Mouse (Mus musculus) lung, embryonic 15.5 days (tissue): ENCODE measurements at regions not wholly inside any gene's neighbourhood (a gene's known extent, or its start where the extent isn't known, plus 50 kb on each side); places are given as distances from the start of the nearest gene placed in this dataset.

Experiments
- ATAC-seq: fragments of 200-750 bp; cut with Nextera tagmentation; 2 replicates; pipeline ENCODE4 v1.8.0; 2017; ENCODE audit warnings: moderate number of reproducible peaks, borderline replicate concordance; ENCODE audit not compliant: low FRiP score, low TSS enrichment; ENCODE audit errors: extremely low read depth
- H3K27ac ChIP-seq: fragments of 300-500 bp; sonication (generic); 2 replicates; pipeline ENCODE4 v1.5.1; 2015; ENCODE audit warnings: moderate library complexity, mild to moderate bottlenecking, inconsistent platforms
- H3K27me3 ChIP-seq: fragments of 300-500 bp; sonication (generic); 2 replicates; pipeline ENCODE4 v1.6.1; 2015; ENCODE audit warnings: inconsistent platforms
- H3K36me3 ChIP-seq: fragments of 300-500 bp; sonication (generic); 2 replicates; pipeline ENCODE4 v1.6.1; 2015; ENCODE audit warnings: inconsistent platforms
- H3K4me1 ChIP-seq: fragments of 300-500 bp; sonication (generic); 2 replicates; pipeline ENCODE4 v1.6.1; 2015; ENCODE audit warnings: inconsistent platforms
- H3K4me2 ChIP-seq: fragments of 300-500 bp; sonication (generic); 2 replicates; pipeline ENCODE4 v1.6.1; 2015; ENCODE audit warnings: inconsistent platforms, mild to moderate bottlenecking, moderate library complexity
- H3K4me3 ChIP-seq: fragments of 300-500 bp; sonication (generic); 2 replicates; pipeline ENCODE4 v1.5.1; 2015; ENCODE audit warnings: mild to moderate bottlenecking, inconsistent platforms
- H3K9ac ChIP-seq: fragments of 300-500 bp; sonication (generic); 2 replicates; pipeline ENCODE4 v1.6.1; 2015; ENCODE audit warnings: inconsistent platforms
- H3K9me3 ChIP-seq: fragments of 300-500 bp; sonication (generic); 2 replicates; pipeline ENCODE4 v1.6.1; 2016; ENCODE audit warnings: inconsistent platforms
- WGBS: fragments of 180-500 bp; shearing (Covaris S2); methylation state at CpG from one replicate; pipeline ENCODE4 v1.1.7; 2015; 5-methylcytosine and 5-hydroxymethylcytosine counted together

DNA sequence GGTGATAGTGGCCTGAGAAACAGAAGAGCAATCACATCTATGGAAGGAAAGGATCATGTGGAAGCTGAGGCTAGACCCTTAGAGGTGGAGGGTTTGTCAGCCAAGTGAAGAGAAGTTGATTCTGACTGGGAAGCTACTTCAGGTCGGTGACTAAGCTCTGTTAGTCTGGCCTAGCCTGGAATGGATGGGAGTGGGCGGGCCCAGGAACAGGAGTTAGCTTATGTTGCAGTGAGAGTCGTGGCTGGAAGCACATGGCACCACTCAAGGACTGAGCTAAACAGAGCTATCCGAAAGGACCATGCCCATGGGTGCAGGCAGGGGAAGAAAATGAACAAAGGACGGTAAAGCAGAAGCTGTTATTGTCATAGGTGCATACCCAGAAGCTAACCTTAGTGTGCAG is 199.6 kb upstream of the Klf12 start:
- H3K9ac ChIP-seq, result no peak overlapping the region
- H3K4me3 ChIP-seq, result no peak overlapping the region
- H3K27me3 ChIP-seq, result no peaks in the 10 kb centered on the region
- no peaks in the 10 kb centered on the region for H3K9me3 ChIP-seq
- no peak overlapping the region for H3K4me2 ChIP-seq
- no peak for ATAC-seq
- no peaks in the 10 kb centered on the region for H3K4me1 ChIP-seq
- 68% methylated on average over 5 of the region's 5 CpGs for WGBS
- H3K27ac ChIP-seq, result no peak overlapping the region
- H3K36me3 ChIP-seq, result no peaks in the 10 kb centered on the region

DNA sequence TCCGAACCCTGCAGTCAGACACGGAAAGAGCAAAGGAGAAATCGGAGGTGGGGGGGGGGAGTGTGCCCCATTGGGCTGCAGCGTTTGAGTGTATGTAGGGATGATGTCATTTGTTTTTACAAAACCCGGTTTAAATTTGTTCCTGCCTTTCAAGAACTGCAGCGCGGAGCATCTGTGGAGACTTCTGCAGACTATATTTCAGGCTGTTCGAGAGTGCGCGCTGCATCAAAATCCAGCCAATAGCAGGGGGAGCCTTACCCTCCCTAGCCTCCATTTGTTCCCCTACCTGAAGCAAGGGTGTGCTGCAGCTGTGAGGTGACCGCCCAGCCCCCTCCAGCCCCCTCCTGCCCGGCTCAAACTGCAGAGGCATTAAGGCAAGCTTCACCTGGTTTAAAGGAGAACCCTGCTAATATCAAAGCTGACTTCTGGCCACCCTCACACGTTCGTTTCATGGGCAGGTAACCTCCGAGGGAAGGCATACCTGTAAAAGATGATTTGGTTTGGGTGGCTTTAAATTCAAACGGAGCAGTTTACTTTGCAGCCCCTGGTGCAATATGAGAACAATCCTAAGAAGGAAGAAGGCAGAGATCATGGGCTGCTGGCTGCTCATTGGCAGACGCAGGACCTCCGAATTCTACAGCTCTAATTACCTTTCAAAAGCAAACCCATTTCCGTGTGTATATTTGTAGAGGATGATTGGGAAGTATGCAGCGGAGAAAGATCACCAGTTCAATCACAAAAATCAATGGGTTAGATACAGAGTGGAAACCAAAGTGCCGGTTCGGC is 193.3 kb upstream of the Klf12 start:
- Histone ChIP-seq H3K4me2 (peak overlapping the region; percentile 74), H3K36me3 (no peaks in the 10 kb centered on the region), H3K9ac (0 out of 2 replicates have a peak overlapping the region, but pooled peaks have one; percentile 14), H3K27me3 (no peaks in the 10 kb centered on the region), H3K4me1 (peaks cover 3% of the 10 kb centered on the region; the same call in 1 of the 2 replicates), H3K27ac (no peak overlapping the region), H3K9me3 (no peaks in the 10 kb centered on the region), H3K4me3 (peak overlapping the region; percentile 36)
- peak; percentile 85; the same call in 1 of the 2 replicates for ATAC-seq
- 6% methylated on average over 22 of the region's 22 CpGs for WGBS

DNA sequence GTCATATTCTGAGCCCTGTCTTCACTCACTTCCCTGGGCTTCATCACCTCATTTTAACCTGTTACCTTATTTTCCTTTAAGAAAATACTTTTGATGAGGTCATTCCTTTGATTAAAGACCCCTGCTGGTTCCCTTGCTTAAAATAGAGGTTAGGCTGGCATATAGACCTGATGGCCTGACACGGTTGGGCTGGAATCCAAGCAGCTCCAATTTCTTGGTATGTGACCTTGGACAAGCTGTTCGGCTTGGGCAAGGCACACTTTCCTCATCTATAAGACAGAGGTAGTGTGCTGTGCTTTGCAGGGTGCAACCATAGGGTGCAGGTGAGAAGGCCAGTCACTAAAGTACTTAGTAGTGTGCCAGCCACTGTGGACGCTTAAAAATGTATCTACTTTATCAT is 183.8 kb upstream of the Klf12 start:
- Histone ChIP-seq H3K9me3 (no peaks in the 10 kb centered on the region), H3K4me1 (no peaks in the 10 kb centered on the region), H3K27ac (no peak overlapping the region), H3K36me3 (no peaks in the 10 kb centered on the region), H3K4me3 (no peak overlapping the region), H3K27me3 (no peaks in the 10 kb centered on the region), H3K4me2 (no peak overlapping the region), H3K9ac (no peak overlapping the region)
- WGBS, result 69% methylated on average over 3 of the region's 3 CpGs
- no peak for ATAC-seq

DNA sequence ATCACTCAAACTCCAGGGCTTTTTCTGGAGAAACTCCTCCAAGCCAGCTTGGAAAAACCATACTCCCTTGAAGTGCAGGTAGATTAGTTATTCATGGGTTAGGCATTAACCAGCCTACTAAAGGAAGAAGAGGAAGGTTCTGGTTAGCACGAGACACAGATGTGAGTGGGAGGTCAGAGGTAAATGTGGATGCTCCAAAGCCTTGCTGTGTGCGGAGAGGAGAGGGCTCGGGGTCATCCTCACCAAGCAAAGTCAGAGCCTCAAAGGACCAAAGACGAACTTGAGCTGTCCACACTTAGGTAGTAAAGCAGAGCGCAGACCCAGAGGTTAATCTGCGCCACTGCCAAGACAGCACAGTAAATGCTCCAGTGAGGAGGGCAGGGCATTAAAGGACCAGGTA is 177.8 kb upstream of the Klf12 start:
- H3K9ac ChIP-seq, result no peak overlapping the region
- no peak overlapping the region for H3K27ac ChIP-seq
- no peaks in the 10 kb centered on the region for H3K36me3 ChIP-seq
- no peaks in the 10 kb centered on the region for H3K9me3 ChIP-seq
- no peak for ATAC-seq
- H3K4me2 ChIP-seq, result no peak overlapping the region
- no peaks in the 10 kb centered on the region for H3K27me3 ChIP-seq
- 73% methylated on average over 6 of the region's 6 CpGs for WGBS
- H3K4me3 ChIP-seq, result no peak overlapping the region
- H3K4me1 ChIP-seq, result peaks cover 35% of the 10 kb centered on the region

DNA sequence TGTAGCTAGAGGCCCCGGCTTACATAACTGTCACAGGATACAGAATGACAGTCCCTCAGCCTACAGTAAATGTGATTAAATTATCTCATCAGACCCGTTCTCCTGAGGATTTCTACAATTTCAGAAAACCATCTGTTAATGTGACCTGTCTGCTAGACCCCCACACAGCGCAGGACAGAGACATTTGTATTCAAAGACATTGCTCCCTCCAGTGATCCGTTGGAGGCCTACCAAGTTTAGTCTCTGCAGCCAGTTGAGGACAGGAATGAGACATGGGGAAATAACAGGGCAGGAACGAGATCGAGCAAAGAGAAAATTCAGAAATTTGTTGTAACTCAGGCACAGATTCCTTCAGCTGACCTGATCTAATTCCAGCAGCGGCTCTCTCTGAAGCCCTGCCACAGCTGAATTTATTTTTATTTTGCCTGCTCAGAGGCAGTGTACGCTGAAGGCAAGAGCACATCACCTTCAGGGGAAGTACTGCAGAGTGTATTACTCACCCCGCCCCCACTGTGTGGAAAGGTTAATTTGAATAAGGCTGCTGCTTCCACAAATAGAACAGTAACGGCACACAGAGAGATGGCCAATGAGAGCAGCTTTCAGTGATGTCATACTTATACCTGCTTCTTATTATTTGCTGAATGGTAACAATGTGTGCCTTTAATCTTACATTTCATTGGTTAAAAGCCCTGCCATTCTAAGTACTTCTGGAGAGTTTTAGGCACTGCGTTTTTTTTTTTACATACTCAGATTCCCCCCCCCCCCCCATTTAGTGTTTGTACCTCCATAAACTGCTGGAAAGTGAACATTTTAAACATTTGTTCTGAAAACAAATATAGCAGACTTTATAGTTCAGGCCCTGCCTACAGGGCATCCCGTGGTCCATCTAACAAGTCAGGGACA is 176.9 kb upstream of the Klf12 start:
- ATAC-seq, result peak; percentile 76; the same call in 1 of the 2 replicates
- Histone ChIP-seq H3K27ac (no peak overlapping the region), H3K9ac (no peak overlapping the region), H3K4me3 (no peak overlapping the region), H3K4me2 (no peak overlapping the region), H3K36me3 (no peaks in the 10 kb centered on the region), H3K9me3 (no peaks in the 10 kb centered on the region), H3K4me1 (peaks cover 35% of the 10 kb centered on the region), H3K27me3 (no peaks in the 10 kb centered on the region)
- WGBS, result 35% methylated on average over 12 of the region's 12 CpGs

DNA sequence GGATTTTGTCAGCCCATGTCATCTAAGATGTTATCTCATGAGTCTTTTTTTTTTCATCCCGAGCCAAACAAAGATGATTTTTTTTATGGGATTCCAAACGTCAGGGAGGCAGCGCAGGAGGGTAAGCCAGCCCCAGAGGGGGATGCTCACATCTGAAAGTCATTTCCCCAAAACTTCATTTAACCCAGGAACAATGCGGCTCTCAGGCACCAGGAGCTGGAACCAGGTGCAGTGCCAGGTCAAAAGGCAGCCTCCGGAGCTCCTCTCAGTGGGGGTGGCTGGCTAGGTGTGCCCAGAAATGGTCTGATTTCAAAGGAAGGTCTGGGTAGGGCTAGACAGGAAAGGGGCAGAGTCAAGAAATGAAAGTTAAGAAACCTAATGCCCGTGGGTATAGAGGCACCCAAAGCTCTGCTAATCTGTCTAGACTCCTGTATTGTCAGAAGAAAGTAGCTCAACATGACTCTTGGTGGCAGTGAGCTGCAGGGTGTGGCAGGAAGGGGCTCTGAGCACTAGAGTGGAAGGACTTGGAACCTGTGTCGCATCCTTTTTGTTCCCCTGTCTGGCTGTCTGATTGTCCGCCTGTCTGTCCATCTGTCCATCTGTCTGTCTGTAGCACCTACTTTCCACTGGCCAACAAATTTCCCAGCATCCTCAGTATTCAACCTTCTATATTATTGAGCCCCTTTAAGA is 175.3 kb upstream of the Klf12 start:
- H3K9me3 ChIP-seq, result no peaks in the 10 kb centered on the region
- peaks cover 35% of the 10 kb centered on the region for H3K4me1 ChIP-seq
- H3K4me3 ChIP-seq, result no peak overlapping the region
- H3K4me2 ChIP-seq, result peak overlapping the region; percentile 36; the same call in 1 of the 2 replicates
- H3K27ac ChIP-seq, result no peak overlapping the region
- H3K9ac ChIP-seq, result no peak overlapping the region
- WGBS, result 28% methylated on average over 8 of the region's 8 CpGs
- no peaks in the 10 kb centered on the region for H3K36me3 ChIP-seq
- no peak for ATAC-seq
- no peaks in the 10 kb centered on the region for H3K27me3 ChIP-seq

DNA sequence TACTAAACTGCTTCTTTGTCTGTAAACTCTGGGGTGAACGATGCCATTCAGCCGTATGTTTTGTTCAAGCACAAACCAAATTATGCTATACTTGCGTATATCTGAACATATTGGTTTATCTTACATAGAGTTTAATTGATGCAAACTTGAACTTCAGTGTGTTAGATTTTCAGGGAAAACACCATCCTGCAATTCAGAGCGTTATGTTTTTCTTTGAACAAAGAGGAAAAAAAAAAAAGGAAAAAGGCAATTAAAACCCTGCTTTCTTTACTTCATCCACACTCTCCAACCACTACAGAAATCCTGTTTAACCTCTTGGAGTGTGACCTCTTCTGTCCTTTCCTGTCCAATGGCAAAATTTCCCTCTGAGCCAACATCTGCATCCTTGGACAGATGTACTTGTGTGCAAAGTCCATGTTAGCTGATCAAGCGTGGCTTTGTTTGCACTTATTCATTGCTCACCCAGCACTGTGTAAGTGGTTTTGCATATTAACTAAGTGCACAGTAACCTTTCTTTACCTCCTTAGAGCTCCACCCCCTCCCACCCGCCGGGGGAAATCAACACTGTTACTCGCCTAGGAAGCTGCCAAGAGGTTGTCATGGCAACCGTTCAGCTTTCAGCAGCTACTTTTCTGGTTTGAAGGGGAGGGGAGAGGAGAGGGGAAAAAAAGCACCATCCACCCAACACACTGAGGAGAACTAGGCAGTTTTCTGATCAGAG is 174.4 kb upstream of the Klf12 start:
- no peak overlapping the region for H3K4me3 ChIP-seq
- H3K27me3 ChIP-seq, result no peaks in the 10 kb centered on the region
- no peaks in the 10 kb centered on the region for H3K36me3 ChIP-seq
- 20% methylated on average over 9 of the region's 9 CpGs for WGBS
- peak overlapping the region; percentile 36; the same call in 1 of the 2 replicates for H3K4me2 ChIP-seq
- no peaks in the 10 kb centered on the region for H3K9me3 ChIP-seq
- H3K9ac ChIP-seq, result no peak overlapping the region
- no peak overlapping the region for H3K27ac ChIP-seq
- peaks cover 35% of the 10 kb centered on the region for H3K4me1 ChIP-seq
- ATAC-seq, result peak; percentile 86

DNA sequence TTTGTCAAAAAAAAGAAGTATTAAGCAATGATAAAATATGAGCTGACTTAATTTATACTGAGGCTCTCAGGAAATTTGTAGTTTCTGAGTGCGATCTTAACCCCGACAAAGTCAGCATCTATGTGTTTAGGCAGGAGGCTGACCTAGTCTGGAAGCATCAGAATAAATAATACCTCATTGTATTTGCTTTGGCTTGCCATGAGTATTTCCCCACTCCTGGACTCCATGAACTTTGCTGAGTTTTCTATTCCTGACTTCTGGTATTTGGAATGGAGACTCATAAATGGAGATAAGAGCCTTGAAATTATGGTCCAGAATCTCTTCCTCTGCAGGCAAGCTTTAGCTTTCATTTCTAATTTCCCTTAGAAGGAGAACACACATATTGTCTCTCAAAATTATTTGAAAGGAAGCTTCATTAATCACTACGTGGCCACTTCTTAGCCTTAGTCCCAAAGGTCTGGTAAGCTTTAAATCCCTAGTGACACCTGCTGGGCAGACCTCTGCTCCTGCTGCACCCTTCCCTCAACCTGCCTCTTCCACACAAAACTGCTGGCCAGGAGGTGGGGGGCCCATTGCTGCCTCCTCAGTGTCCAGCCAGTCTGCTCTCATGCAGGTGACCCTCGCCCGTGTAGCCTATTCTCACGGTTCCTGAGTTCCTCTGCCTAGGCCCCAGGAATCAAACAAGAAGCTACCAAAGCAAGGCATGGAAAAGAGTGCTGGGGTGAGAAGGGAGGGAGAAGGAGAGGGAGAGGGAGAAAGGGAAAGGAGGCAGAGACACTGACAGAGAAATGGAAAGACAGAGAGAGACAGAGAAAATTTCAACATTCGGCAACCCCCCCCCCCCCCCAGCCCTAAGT is 173.6 kb upstream of the Klf12 start:
- Histone ChIP-seq H3K4me3 (no peak overlapping the region), H3K4me2 (no peak overlapping the region), H3K36me3 (no peaks in the 10 kb centered on the region), H3K9ac (no peak overlapping the region), H3K4me1 (peaks cover 35% of the 10 kb centered on the region), H3K27ac (no peak overlapping the region), H3K27me3 (no peaks in the 10 kb centered on the region), H3K9me3 (no peaks in the 10 kb centered on the region)
- ATAC-seq, result no peak
- 46% methylated on average over 7 of the region's 7 CpGs for WGBS

DNA sequence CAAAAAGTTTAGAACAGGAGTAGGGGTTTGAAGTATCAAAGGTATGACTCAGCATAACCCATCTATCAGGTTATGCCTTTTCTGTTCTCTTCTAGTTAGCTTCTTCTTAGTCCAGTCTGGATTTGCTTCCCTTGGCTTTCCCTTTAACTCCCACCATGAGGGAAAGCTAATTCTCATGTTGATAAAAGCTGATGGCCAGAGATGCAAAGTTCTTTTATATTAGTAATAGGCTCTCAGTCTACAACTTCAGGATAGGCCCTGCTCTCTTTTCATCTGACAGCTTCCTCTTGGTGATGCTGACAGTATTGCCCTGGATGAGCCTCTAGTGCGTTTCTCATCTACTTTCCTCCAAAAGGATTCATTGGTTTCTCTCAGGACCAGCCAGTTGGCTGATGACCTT is 161.7 kb upstream of the Klf12 start:
- H3K4me2 ChIP-seq, result no peak overlapping the region
- ATAC-seq, result no peak
- no peak overlapping the region for H3K27ac ChIP-seq
- H3K36me3 ChIP-seq, result no peaks in the 10 kb centered on the region
- H3K4me3 ChIP-seq, result no peak overlapping the region
- H3K9me3 ChIP-seq, result no peaks in the 10 kb centered on the region
- H3K27me3 ChIP-seq, result no peaks in the 10 kb centered on the region
- no peak overlapping the region for H3K9ac ChIP-seq
- H3K4me1 ChIP-seq, result peaks cover 3% of the 10 kb centered on the region; the same call in 1 of the 2 replicates
- 83% methylated on average over 1 of the region's 1 CpGs for WGBS

DNA sequence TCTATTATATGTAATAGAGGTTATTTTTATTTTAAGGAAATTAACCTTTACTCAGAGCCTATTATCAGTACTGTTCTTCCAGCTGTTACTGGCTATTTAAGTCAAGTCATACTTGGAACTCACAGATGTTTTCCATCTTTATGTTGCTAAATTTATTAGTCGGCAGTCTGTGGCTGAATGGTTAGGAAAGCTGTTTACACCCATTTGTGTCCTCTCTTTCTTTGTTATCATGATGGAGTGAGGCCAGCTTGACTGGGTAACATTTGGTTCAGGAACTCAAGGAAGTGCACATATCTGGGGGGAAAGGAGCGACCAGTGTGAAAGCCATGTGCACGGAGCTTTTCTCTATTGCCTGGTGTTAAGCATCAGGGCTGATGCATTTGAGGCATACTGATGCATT is 160.4 kb upstream of the Klf12 start:
- H3K27me3 ChIP-seq, result no peaks in the 10 kb centered on the region
- ATAC-seq, result peak; percentile 62; the same call in 1 of the 2 replicates
- H3K4me1 ChIP-seq, result peaks cover 3% of the 10 kb centered on the region; the same call in 1 of the 2 replicates
- no peaks in the 10 kb centered on the region for H3K9me3 ChIP-seq
- no peak overlapping the region for H3K4me2 ChIP-seq
- no peak overlapping the region for H3K9ac ChIP-seq
- no peak overlapping the region for H3K4me3 ChIP-seq
- H3K27ac ChIP-seq, result no peak overlapping the region
- no peaks in the 10 kb centered on the region for H3K36me3 ChIP-seq
- 39% methylated on average over 3 of the region's 3 CpGs for WGBS
